Mouse (Mus musculus) kidney, embryonic 16.5 days (tissue): ENCODE measurements around the gene P2rx3. TPM values are rescaled to one million over a fixed set of nuclear protein-coding genes. Genes with fewer than 3 reads are reported as not detected.

Experiments used
- ATAC-seq: fragments of 200-750 bp; cut with Nextera tagmentation; 2 replicates; pipeline ENCODE4 v1.8.0; 2017; ENCODE audit warnings: moderate TSS enrichment; ENCODE audit not compliant: low FRiP score, low TSS enrichment
- H3K27ac ChIP-seq: fragments of 300-500 bp; sonication (generic); 2 replicates; pipeline ENCODE4 v1.5.1; 2014; ENCODE audit warnings: low read length
- H3K27me3 ChIP-seq: fragments of 300-500 bp; sonication (generic); 2 replicates; pipeline ENCODE4 v1.6.1; 2014; ENCODE audit warnings: low read length, control low read depth, mixed read lengths; ENCODE audit not compliant: insufficient read depth
- H3K36me3 ChIP-seq: fragments of 300-500 bp; sonication (generic); 2 replicates; pipeline ENCODE4 v1.6.1; 2014; ENCODE audit warnings: low read length, control low read depth, mixed read lengths; ENCODE audit not compliant: insufficient read depth
- H3K4me1 ChIP-seq: fragments of 300-500 bp; sonication (generic); 2 replicates; pipeline ENCODE4 v1.6.1; 2014; ENCODE audit warnings: low read length, control low read depth, mixed read lengths; ENCODE audit not compliant: insufficient read depth
- H3K4me2 ChIP-seq: fragments of 300-500 bp; sonication (generic); replicated peaks from 2 replicates; pipeline ENCODE4 v1.6.1; 2014; ENCODE audit warnings: low read depth, low read length
- H3K4me3 ChIP-seq: fragments of 300-500 bp; sonication (generic); 2 replicates; pipeline ENCODE4 v1.5.1; 2014; ENCODE audit warnings: mild to moderate bottlenecking, low read length
- H3K9ac ChIP-seq: fragments of 300-500 bp; sonication (generic); replicated peaks from 2 replicates; pipeline ENCODE4 v1.6.1; 2014; ENCODE audit warnings: low read length
- H3K9me3 ChIP-seq: fragments of 300-500 bp; sonication (generic); 2 replicates; pipeline ENCODE4 v1.6.1; 2016; ENCODE audit warnings: low read length, control low read depth
- whole genome bisulfite sequencing: fragments of 180-500 bp; shearing (Covaris S2); extraction: QIAGEN DNeasy Blood & Tissue Kit; methylation state at CpG from one replicate; pipeline ENCODE4 v1.1.7; 2014; 5-methylcytosine and 5-hydroxymethylcytosine counted together
- polyA plus RNA-seq: library from polyadenylated mRNA; unstranded; fragments of >200 nt; fragmentation: Nextera tagmentation; extraction: Ambion mirVana; gene quantifications from 2 replicates; pipeline ENCODE4 v1.2.1, GENCODE M21; 2015

P2rx3 gene
- polyA plus RNA-seq: 0.56 and 1.3 TPM in 2 replicates

GRCm38 (mm10) chr2:85037047-85038026 lies at the start of gene P2rx3, which contains the start of gene Ssrp1:
Gene P2rx3 (minus strand): TSS chr2:85037462.
Gene Ssrp1 (plus strand): TSS chr2:85037234.
- peak within 1 kb of the TSS; percentile 87 for H3K27ac ChIP-seq
- WGBS: under 1% methylated on average over 65 of the region's 66 CpGs
- no peaks in the 10 kb centered on the region for H3K27me3 ChIP-seq
- H3K4me2 ChIP-seq: peak within 1 kb of the TSS; percentile 89
- peak within 1 kb of the TSS; percentile 88 for H3K4me3 ChIP-seq
- no peaks in the 10 kb centered on the region for H3K9me3 ChIP-seq
- H3K4me1 ChIP-seq: peaks cover 13% of the 10 kb centered on the region
- peak within 1 kb of the TSS; percentile 97 for H3K9ac ChIP-seq
- peaks cover 32% of the 10 kb centered on the region for H3K36me3 ChIP-seq
- ATAC-seq: peak; percentile 95

DNA sequence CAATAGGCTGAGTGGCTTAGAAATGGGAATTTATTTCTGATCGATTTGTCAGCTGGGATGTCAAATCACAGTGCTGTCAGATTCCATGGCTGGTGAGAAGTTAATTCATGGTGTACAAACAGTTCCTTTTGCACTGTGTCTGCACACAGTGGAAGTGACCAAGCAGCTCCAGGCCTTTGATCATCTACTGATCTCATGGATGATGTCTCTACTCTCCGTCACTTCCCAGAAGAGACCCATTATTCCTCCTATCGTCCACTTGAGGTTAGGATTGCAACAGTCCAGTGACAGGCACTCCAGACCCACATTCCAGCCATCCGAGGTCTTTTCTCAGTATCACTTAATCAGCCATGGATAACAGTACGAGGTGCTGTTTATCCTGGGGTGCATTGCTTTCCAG lies 36.5 kb upstream of the P2rx3 start:
- ATAC-seq: no peak
- 87% methylated on average over 5 of the region's 5 CpGs for WGBS
- peaks cover 15% of the 10 kb centered on the region; the same call in 1 of the 2 replicates for H3K36me3 ChIP-seq
- no peaks in the 10 kb centered on the region for H3K9me3 ChIP-seq
- no peak overlapping the region for H3K4me2 ChIP-seq
- no peak overlapping the region for H3K4me3 ChIP-seq
- no peak overlapping the region for H3K27ac ChIP-seq
- no peak overlapping the region for H3K9ac ChIP-seq
- no peaks in the 10 kb centered on the region for H3K4me1 ChIP-seq
- H3K27me3 ChIP-seq: no peaks in the 10 kb centered on the region

- WGBS: 68% methylated on average over 5 of the region's 5 CpGs
- H3K27ac ChIP-seq: no peak overlapping the region
- no peak for ATAC-seq
- no peaks in the 10 kb centered on the region for H3K4me1 ChIP-seq
- H3K9ac ChIP-seq: no peak overlapping the region
- peaks cover 15% of the 10 kb centered on the region; the same call in 1 of the 2 replicates for H3K36me3 ChIP-seq
- no peak overlapping the region for H3K4me2 ChIP-seq
- no peak overlapping the region for H3K4me3 ChIP-seq
- H3K9me3 ChIP-seq: no peaks in the 10 kb centered on the region
- H3K27me3 ChIP-seq: no peaks in the 10 kb centered on the region
Observed at GRCm38 (mm10) chr2:85071921-85072320, 34.7 kb upstream of the P2rx3 start.

DNA sequence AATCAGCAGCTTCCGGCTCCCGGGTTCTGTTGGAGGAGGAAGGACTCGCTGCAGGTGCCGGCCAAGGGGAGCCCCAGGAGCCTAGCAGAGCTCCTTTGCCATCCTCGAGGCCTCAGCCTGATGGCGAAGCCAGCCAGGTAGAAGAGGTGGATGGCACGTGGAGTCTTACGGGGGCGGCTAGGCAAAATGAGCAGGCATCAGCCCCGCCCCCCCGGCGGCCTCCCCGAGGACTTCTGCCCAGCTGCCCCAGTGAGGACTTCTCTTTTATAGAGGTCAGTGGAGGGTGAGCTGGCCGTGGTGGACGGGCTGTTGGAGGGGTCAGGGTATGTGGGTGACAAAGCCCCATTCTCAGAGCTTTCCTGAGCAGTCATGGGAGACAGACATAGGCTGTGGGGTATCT lies 32.8 kb upstream of the P2rx3 start:
- no peak for ATAC-seq
- no peak overlapping the region for H3K4me3 ChIP-seq
- H3K36me3 ChIP-seq: peaks cover 23% of the 10 kb centered on the region
- H3K27ac ChIP-seq: no peak overlapping the region
- H3K9ac ChIP-seq: no peak overlapping the region
- 57% methylated on average over 15 of the region's 15 CpGs for WGBS
- no peaks in the 10 kb centered on the region for H3K9me3 ChIP-seq
- no peak overlapping the region for H3K4me2 ChIP-seq
- no peaks in the 10 kb centered on the region for H3K4me1 ChIP-seq
- no peaks in the 10 kb centered on the region for H3K27me3 ChIP-seq

DNA sequence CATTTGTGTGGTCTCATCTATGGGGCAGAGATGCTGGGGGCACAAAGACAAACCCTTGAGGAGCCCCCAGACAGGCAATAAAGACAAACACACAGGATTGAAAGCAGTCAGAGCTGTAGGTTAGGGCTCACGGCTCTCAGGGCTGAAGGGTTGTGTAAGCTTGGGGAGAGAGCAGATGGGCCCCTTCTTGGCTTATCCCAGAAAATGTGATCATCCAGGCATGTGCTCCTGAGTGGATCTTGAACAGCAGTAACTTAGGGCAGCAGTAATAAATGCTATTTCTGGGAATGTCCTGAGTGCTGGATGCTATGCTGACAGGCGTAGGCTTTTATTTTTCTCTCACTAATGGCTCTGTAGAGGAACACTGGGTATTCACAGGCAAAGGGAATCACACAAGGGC lies 31.4 kb upstream of the P2rx3 start:
- ATAC-seq: no peak
- WGBS: 78% methylated on average over 2 of the region's 2 CpGs
- H3K36me3 ChIP-seq: peaks cover 26% of the 10 kb centered on the region
- no peak overlapping the region for H3K4me2 ChIP-seq
- H3K9ac ChIP-seq: no peak overlapping the region
- no peak overlapping the region for H3K27ac ChIP-seq
- H3K9me3 ChIP-seq: no peaks in the 10 kb centered on the region
- no peak overlapping the region for H3K4me3 ChIP-seq
- no peaks in the 10 kb centered on the region for H3K27me3 ChIP-seq
- no peaks in the 10 kb centered on the region for H3K4me1 ChIP-seq

- no peak for ATAC-seq
- H3K9ac ChIP-seq: no peak overlapping the region
- no peak overlapping the region for H3K4me2 ChIP-seq
- WGBS: 71% methylated on average over 10 of the region's 10 CpGs
- H3K36me3 ChIP-seq: peaks cover 26% of the 10 kb centered on the region
- H3K4me1 ChIP-seq: no peaks in the 10 kb centered on the region
- no peak overlapping the region for H3K4me3 ChIP-seq
- no peak overlapping the region for H3K27ac ChIP-seq
- H3K9me3 ChIP-seq: no peaks in the 10 kb centered on the region
- H3K27me3 ChIP-seq: no peaks in the 10 kb centered on the region
Observed at GRCm38 (mm10) chr2:85067903-85068625, 30.8 kb upstream of the P2rx3 start.

DNA sequence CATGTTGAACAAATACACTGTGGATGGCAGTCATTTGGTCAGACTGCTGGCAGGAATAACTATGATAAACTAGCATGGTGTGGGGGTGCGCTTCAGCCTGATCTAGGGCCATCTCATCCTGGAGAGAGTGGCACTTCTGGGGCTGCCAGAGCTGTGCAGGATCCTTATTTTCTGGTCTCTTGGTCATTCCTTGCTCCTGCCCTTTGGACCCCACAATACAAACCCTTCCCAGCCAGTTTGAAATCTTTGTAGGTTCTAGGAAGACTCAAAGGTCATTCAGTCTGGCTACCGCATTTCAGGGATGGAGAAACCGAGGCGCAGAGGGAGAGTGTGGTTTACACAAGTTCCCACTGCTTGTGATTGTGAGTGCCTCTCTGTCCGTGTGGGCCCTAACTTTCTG lies 29.7 kb upstream of the P2rx3 start:
- no peaks in the 10 kb centered on the region for H3K9me3 ChIP-seq
- no peaks in the 10 kb centered on the region for H3K27me3 ChIP-seq
- H3K4me3 ChIP-seq: no peak overlapping the region
- ATAC-seq: no peak
- no peak overlapping the region for H3K9ac ChIP-seq
- peaks cover 31% of the 10 kb centered on the region for H3K36me3 ChIP-seq
- no peaks in the 10 kb centered on the region for H3K4me1 ChIP-seq
- WGBS: 93% methylated on average over 5 of the region's 5 CpGs
- no peak overlapping the region for H3K27ac ChIP-seq
- no peak overlapping the region for H3K4me2 ChIP-seq

- no peaks in the 10 kb centered on the region for H3K9me3 ChIP-seq
- no peak overlapping the region for H3K27ac ChIP-seq
- WGBS: 59% methylated on average over 12 of the region's 12 CpGs
- no peak overlapping the region for H3K4me3 ChIP-seq
- no peak for ATAC-seq
- H3K27me3 ChIP-seq: no peaks in the 10 kb centered on the region
- peaks cover 30% of the 10 kb centered on the region for H3K36me3 ChIP-seq
- H3K4me1 ChIP-seq: peaks cover 12% of the 10 kb centered on the region
- H3K4me2 ChIP-seq: no peak overlapping the region
- H3K9ac ChIP-seq: no peak overlapping the region
Observed at GRCm38 (mm10) chr2:85065141-85065875, 28.0 kb upstream of the P2rx3 start.

- ATAC-seq: peak; percentile 60
- WGBS: 18% methylated on average over 10 of the region's 10 CpGs
- peaks cover 43% of the 10 kb centered on the region for H3K36me3 ChIP-seq
Observed at GRCm38 (mm10) chr2:85061107-85061541, 23.9 kb upstream of the P2rx3 start.

More at GRCm38 (mm10) chr2:85061107-85061541, 23.9 kb upstream of the P2rx3 start:
- no peaks in the 10 kb centered on the region for H3K9me3 ChIP-seq
- no peaks in the 10 kb centered on the region for H3K27me3 ChIP-seq
- H3K4me2 ChIP-seq: peak overlapping the region; percentile 75
- H3K4me1 ChIP-seq: peaks cover 18% of the 10 kb centered on the region
- peak overlapping the region; percentile 47 for H3K4me3 ChIP-seq
- peak overlapping the region; percentile 61; the same call in 1 of the 2 replicates for H3K27ac ChIP-seq
- peak overlapping the region; percentile 67 for H3K9ac ChIP-seq
